Mouse (Mus musculus): ENCODE measurements around the gene Tmbim1. TPM values are rescaled to one million over a fixed set of nuclear protein-coding genes. Genes with fewer than 3 reads are reported as not detected.

Gene Tmbim1
- polyA plus RNA-seq, 1 experiment from 2014 or later = 7.5 TPM

GRCm38 (mm10) chr1:74284543-74285160 lies 20.8 kb downstream of the Tmbim1 start, which contains the start of the genes Aamp and Pnkd:
Gene Aamp, minus strand, starts transcription at chr1:74284738.
Gene Pnkd, plus strand, starts transcription at chr1:74284930.
- H3K9me3 ChIP-seq (ENCODE audit: control insufficient read depth, low read length) = no peaks in the 10 kb centered on the region
- ATAC-seq (ENCODE audit: low read depth) = peak; percentile 98
- peak within 1 kb of the TSS; percentile 77 for H3K9ac ChIP-seq (replicated peaks; ENCODE audit: low read depth, low read length)
- no peaks in the 10 kb centered on the region for H3K27me3 ChIP-seq (ENCODE audit: control insufficient read depth, insufficient read depth, low read length)
- H3K27ac ChIP-seq (ENCODE audit: low read depth, low read length) = peak within 1 kb of the TSS; percentile 68
- H3K4me1 ChIP-seq (ENCODE audit: control insufficient read depth, insufficient read depth, low read length) = peaks cover 10% of the 10 kb centered on the region
- H3K4me3 ChIP-seq (ENCODE audit: low read depth, low read length) = peak within 1 kb of the TSS; percentile 70
- peak within 1 kb of the TSS; percentile 84 for H3K4me2 ChIP-seq (ENCODE audit: low read depth, low read length)
- H3K36me3 ChIP-seq (ENCODE audit: control insufficient read depth, insufficient read depth, low read length) = peaks cover 25% of the 10 kb centered on the region
- under 1% methylated on average over 56 of the region's 56 CpGs for WGBS

GRCm38 (mm10) chr1:74283686-74284463 lies 21.5 kb downstream of the Tmbim1 start:
- H3K4me3 ChIP-seq (ENCODE audit: low read depth, low read length) = peak overlapping the region; percentile 70
- peaks cover 10% of the 10 kb centered on the region for H3K4me1 ChIP-seq (ENCODE audit: control insufficient read depth, insufficient read depth, low read length)
- peak; percentile 62 for ATAC-seq (ENCODE audit: low read depth)
- peaks cover 28% of the 10 kb centered on the region for H3K36me3 ChIP-seq (ENCODE audit: control insufficient read depth, insufficient read depth, low read length)
- H3K9ac ChIP-seq (replicated peaks; ENCODE audit: low read depth, low read length) = peak overlapping the region; percentile 77
- no peaks in the 10 kb centered on the region for H3K27me3 ChIP-seq (ENCODE audit: control insufficient read depth, insufficient read depth, low read length)
- WGBS = 13% methylated on average over 15 of the region's 15 CpGs
- peak overlapping the region; percentile 84 for H3K4me2 ChIP-seq (ENCODE audit: low read depth, low read length)
- H3K27ac ChIP-seq (ENCODE audit: low read depth, low read length) = peak overlapping the region; percentile 68
- no peaks in the 10 kb centered on the region for H3K9me3 ChIP-seq (ENCODE audit: control insufficient read depth, low read length)

DNA sequence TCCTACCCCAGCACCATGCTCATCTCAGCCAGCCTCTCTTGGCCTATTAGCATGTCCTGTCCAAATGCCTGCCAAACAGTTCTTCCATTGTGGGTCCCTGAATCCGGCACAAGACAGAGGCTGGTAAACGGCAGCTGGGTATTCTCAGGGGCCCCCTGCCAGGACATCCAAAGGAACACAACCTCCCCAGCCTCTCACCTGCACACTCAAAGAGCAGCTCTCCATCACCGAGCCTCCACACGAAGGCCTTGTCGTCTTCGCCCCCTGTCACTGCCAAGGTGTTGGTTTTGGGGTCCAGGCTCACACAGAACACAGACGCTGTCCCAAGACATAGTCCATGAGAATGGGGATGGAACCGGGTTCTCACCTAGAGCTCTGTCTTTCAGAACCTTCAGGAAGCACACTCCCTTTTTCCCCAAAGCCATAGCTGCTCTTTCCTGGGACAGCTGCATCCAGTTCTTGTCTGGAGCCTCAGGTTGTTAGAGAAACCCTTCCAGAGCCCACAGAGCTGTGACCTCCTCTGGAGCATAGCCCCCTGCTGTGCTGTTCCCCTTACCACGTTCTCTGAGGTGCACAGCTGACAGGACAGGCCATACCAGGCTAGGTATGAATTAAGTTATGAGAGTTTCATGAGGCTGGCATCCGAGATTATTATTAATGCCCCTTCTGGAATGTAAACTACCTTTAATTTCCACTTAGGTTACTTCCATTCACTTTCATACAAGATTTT lies 22.4 kb downstream of the Tmbim1 start:
- no peak overlapping the region for H3K9ac ChIP-seq (replicated peaks; ENCODE audit: low read depth, low read length)
- peaks cover 32% of the 10 kb centered on the region for H3K36me3 ChIP-seq (ENCODE audit: control insufficient read depth, insufficient read depth, low read length)
- 87% methylated on average over 10 of the region's 10 CpGs for WGBS

GRCm38 (mm10) chr1:74281886-74282285 lies 23.5 kb downstream of the Tmbim1 start:
- Histone ChIP-seq H3K27me3 (ENCODE audit: control insufficient read depth, insufficient read depth, low read length) (no peaks in the 10 kb centered on the region), H3K9me3 (ENCODE audit: control insufficient read depth, low read length) (no peaks in the 10 kb centered on the region), H3K4me3 (ENCODE audit: low read depth, low read length) (no peak overlapping the region), H3K4me1 (ENCODE audit: control insufficient read depth, insufficient read depth, low read length) (peaks cover 10% of the 10 kb centered on the region), H3K9ac (replicated peaks; ENCODE audit: low read depth, low read length) (no peak overlapping the region), H3K4me2 (ENCODE audit: low read depth, low read length) (no peak overlapping the region), H3K27ac (ENCODE audit: low read depth, low read length) (no peak overlapping the region), H3K36me3 (ENCODE audit: control insufficient read depth, insufficient read depth, low read length) (peaks cover 32% of the 10 kb centered on the region)
- ATAC-seq (ENCODE audit: low read depth) = no peak
- WGBS = 96% methylated on average over 8 of the region's 8 CpGs

More for the DNA sequence above, 22.4 kb downstream of the Tmbim1 start:
- Histone ChIP-seq H3K4me3 (ENCODE audit: low read depth, low read length) (peak overlapping the region; percentile 70; the same call in 1 of the 2 replicates), H3K9me3 (ENCODE audit: control insufficient read depth, low read length) (no peaks in the 10 kb centered on the region), H3K27me3 (ENCODE audit: control insufficient read depth, insufficient read depth, low read length) (no peaks in the 10 kb centered on the region), H3K27ac (ENCODE audit: low read depth, low read length) (no peak overlapping the region), H3K4me2 (ENCODE audit: low read depth, low read length) (peak overlapping the region; percentile 84; the same call in 1 of the 2 replicates), H3K4me1 (ENCODE audit: control insufficient read depth, insufficient read depth, low read length) (peaks cover 10% of the 10 kb centered on the region)
- no peak for ATAC-seq (ENCODE audit: low read depth)

- no peak overlapping the region for H3K4me3 ChIP-seq (ENCODE audit: low read depth, low read length)
- ATAC-seq (ENCODE audit: low read depth) = no peak
- H3K27me3 ChIP-seq (ENCODE audit: control insufficient read depth, insufficient read depth, low read length) = no peaks in the 10 kb centered on the region
- H3K36me3 ChIP-seq (ENCODE audit: control insufficient read depth, insufficient read depth, low read length) = peaks cover 32% of the 10 kb centered on the region
- no peaks in the 10 kb centered on the region for H3K9me3 ChIP-seq (ENCODE audit: control insufficient read depth, low read length)
- H3K4me1 ChIP-seq (ENCODE audit: control insufficient read depth, insufficient read depth, low read length) = peaks cover 10% of the 10 kb centered on the region
- H3K9ac ChIP-seq (replicated peaks; ENCODE audit: low read depth, low read length) = no peak overlapping the region
- WGBS = 100% methylated on average over 2 of the region's 2 CpGs
- no peak overlapping the region for H3K27ac ChIP-seq (ENCODE audit: low read depth, low read length)
- H3K4me2 ChIP-seq (ENCODE audit: low read depth, low read length) = no peak overlapping the region
These were observed 24.1 kb downstream of the Tmbim1 start for GRCm38 (mm10) chr1:74281372-74281771.

- H3K4me1 ChIP-seq (ENCODE audit: control insufficient read depth, insufficient read depth, low read length) = peaks cover 8% of the 10 kb centered on the region
- no peaks in the 10 kb centered on the region for H3K9me3 ChIP-seq (ENCODE audit: control insufficient read depth, low read length)
- no peak overlapping the region for H3K4me3 ChIP-seq (ENCODE audit: low read depth, low read length)
- H3K36me3 ChIP-seq (ENCODE audit: control insufficient read depth, insufficient read depth, low read length) = peaks cover 32% of the 10 kb centered on the region
- ATAC-seq (ENCODE audit: low read depth) = no peak
- no peak overlapping the region for H3K9ac ChIP-seq (replicated peaks; ENCODE audit: low read depth, low read length)
- no peaks in the 10 kb centered on the region for H3K27me3 ChIP-seq (ENCODE audit: control insufficient read depth, insufficient read depth, low read length)
- 95% methylated on average over 14 of the region's 14 CpGs for WGBS
- H3K27ac ChIP-seq (ENCODE audit: low read depth, low read length) = no peak overlapping the region
- H3K4me2 ChIP-seq (ENCODE audit: low read depth, low read length) = no peak overlapping the region
These were observed 24.7 kb downstream of the Tmbim1 start for GRCm38 (mm10) chr1:74280591-74281325.

GRCm38 (mm10) chr1:74278988-74279387 lies 26.4 kb downstream of the Tmbim1 start:
- Histone ChIP-seq H3K9ac (replicated peaks; ENCODE audit: low read depth, low read length) (no peak overlapping the region), H3K4me2 (ENCODE audit: low read depth, low read length) (no peak overlapping the region), H3K27me3 (ENCODE audit: control insufficient read depth, insufficient read depth, low read length) (no peaks in the 10 kb centered on the region), H3K4me1 (ENCODE audit: control insufficient read depth, insufficient read depth, low read length) (peaks cover 4% of the 10 kb centered on the region; the same call in 1 of the 2 replicates), H3K27ac (ENCODE audit: low read depth, low read length) (no peak overlapping the region), H3K36me3 (ENCODE audit: control insufficient read depth, insufficient read depth, low read length) (peaks cover 32% of the 10 kb centered on the region), H3K4me3 (ENCODE audit: low read depth, low read length) (no peak overlapping the region), H3K9me3 (ENCODE audit: control insufficient read depth, low read length) (no peaks in the 10 kb centered on the region)
- ATAC-seq (ENCODE audit: low read depth) = no peak
- WGBS = 89% methylated on average over 11 of the region's 11 CpGs

DNA sequence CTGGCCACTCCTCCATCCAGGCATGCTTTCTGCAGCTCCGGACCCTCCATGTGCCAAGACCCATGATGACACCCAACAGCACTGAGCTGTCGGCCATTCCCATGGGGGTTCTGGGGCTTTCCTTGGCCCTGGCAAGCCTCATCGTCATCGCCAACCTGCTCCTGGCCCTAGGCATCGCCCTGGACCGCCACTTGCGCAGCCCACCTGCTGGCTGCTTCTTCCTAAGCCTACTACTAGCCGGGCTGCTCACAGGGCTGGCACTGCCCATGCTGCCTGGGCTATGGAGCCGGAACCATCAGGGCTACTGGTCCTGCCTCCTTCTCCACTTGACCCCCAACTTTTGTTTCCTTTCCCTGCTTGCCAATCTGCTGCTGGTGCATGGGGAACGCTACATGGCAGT lies 26.9 kb downstream of the Tmbim1 start, which contains the start of gene Gpbar1:
Gene Gpbar1 (plus strand): TSS at position 13 of the 400 bp plus-strand sequence.
- no peaks in the 10 kb centered on the region for H3K9me3 ChIP-seq (ENCODE audit: control insufficient read depth, low read length)
- ATAC-seq (ENCODE audit: low read depth) = no peak
- H3K27me3 ChIP-seq (ENCODE audit: control insufficient read depth, insufficient read depth, low read length) = no peaks in the 10 kb centered on the region
- H3K4me1 ChIP-seq (ENCODE audit: control insufficient read depth, insufficient read depth, low read length) = peaks cover under 1% of the 10 kb centered on the region; the same call in 1 of the 2 replicates
- no peak within 1 kb of the TSS for H3K27ac ChIP-seq (ENCODE audit: low read depth, low read length)
- H3K36me3 ChIP-seq (ENCODE audit: control insufficient read depth, insufficient read depth, low read length) = peaks cover 32% of the 10 kb centered on the region
- H3K4me2 ChIP-seq (ENCODE audit: low read depth, low read length) = no peak within 1 kb of the TSS
- no peak within 1 kb of the TSS for H3K9ac ChIP-seq (replicated peaks; ENCODE audit: low read depth, low read length)
- 93% methylated on average over 10 of the region's 10 CpGs for WGBS
- H3K4me3 ChIP-seq (ENCODE audit: low read depth, low read length) = no peak within 1 kb of the TSS
